Mouse (Mus musculus): ENCODE measurements around the gene Lrp10. TPM values are rescaled to one million over a fixed set of nuclear protein-coding genes. Genes with fewer than 3 reads are reported as not detected.

Gene Lrp10
- polyA plus RNA-seq, 1 experiment from 2014 or later: 76.5 TPM

GRCm38 (mm10) chr14:54432837-54433830 lies 30.8 kb upstream of the Lrp10 start:
- H3K9ac ChIP-seq (ENCODE audit: low read depth, low read length): peak overlapping the region; percentile 98
- no peaks in the 10 kb centered on the region for H3K9me3 ChIP-seq (replicated peaks; ENCODE audit: low read length)
- H3K4me3 ChIP-seq (replicated peaks; ENCODE audit: low read depth, low read length): peak overlapping the region; percentile 89
- peaks cover 27% of the 10 kb centered on the region for H3K4me1 ChIP-seq (replicated peaks; ENCODE audit: insufficient read depth, low read length)
- peak; percentile 54 for DNase-seq (ENCODE audit: low spot score)
- H3K27me3 ChIP-seq (ENCODE audit: insufficient read depth, low read length): no peaks in the 10 kb centered on the region
- 18% methylated on average over 17 of the region's 17 CpGs for WGBS
- H3K27ac ChIP-seq: peak overlapping the region; percentile 97
- peak overlapping the region; percentile 70 for H3K4me2 ChIP-seq (ENCODE audit: low read length)
- ATAC-seq (replicated peaks; ENCODE audit: low FRiP score, low read depth): no peak
- peaks cover 21% of the 10 kb centered on the region; the same call in 1 of the 2 replicates for H3K36me3 ChIP-seq (ENCODE audit: insufficient read depth, low read length)
- TF ChIP-seq CTCF (IDR thresholded peaks at IDR 0.05; ENCODE audit: low read depth): no peak

DNA sequence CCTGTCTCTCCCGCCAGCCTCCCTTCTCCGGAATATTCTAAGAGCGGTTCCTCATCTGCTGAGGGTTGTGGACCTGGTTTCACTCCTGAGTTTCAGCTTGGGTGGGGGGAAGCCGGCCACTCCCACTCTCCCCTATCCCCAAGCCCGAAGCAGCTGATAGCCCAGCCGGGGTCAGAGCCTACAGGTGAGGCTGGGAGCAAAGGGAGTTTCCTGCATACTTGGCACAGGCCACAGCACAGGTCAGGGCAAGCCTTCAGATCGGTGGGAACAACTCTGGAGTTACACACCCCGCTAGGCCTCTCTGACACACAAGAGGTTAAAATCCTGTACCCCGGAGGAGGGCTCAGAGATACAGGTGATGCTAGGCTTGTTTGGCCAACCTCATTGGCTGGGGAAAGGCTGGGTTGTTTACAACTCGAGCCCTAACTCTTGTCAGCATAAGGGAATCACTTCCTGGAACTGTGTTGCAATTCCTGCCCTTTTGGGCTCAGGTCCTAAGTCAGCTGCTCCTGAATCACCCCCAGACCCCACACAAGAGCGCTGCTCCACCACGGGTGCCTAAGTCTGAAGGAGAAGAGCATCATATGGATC lies 29.9 kb upstream of the Lrp10 start:
- H3K27ac ChIP-seq: peak overlapping the region; percentile 97; the same call in 1 of the 2 replicates
- H3K36me3 ChIP-seq (ENCODE audit: insufficient read depth, low read length): peaks cover 30% of the 10 kb centered on the region; the same call in 1 of the 2 replicates
- 30% methylated on average over 12 of the region's 12 CpGs for WGBS
- peak; percentile 56 for DNase-seq (ENCODE audit: low spot score)
- peak overlapping the region; percentile 98 for H3K9ac ChIP-seq (ENCODE audit: low read depth, low read length)
- peak overlapping the region; percentile 89 for H3K4me3 ChIP-seq (replicated peaks; ENCODE audit: low read depth, low read length)
- no peaks in the 10 kb centered on the region for H3K27me3 ChIP-seq (ENCODE audit: insufficient read depth, low read length)
- ATAC-seq (replicated peaks; ENCODE audit: low FRiP score, low read depth): peak; percentile 14
- peaks cover 27% of the 10 kb centered on the region for H3K4me1 ChIP-seq (replicated peaks; ENCODE audit: insufficient read depth, low read length)
- TF ChIP-seq CTCF (IDR thresholded peaks at IDR 0.05; ENCODE audit: low read depth): no peak
- H3K9me3 ChIP-seq (replicated peaks; ENCODE audit: low read length): no peaks in the 10 kb centered on the region
- H3K4me2 ChIP-seq (ENCODE audit: low read length): peak overlapping the region; percentile 70

GRCm38 (mm10) chr14:54435194-54435918 lies 28.6 kb upstream of the Lrp10 start:
- Histone ChIP-seq H3K9me3 (replicated peaks; ENCODE audit: low read length) (no peaks in the 10 kb centered on the region), H3K27ac (no peak overlapping the region), H3K36me3 (ENCODE audit: insufficient read depth, low read length) (peaks cover 37% of the 10 kb centered on the region), H3K27me3 (ENCODE audit: insufficient read depth, low read length) (no peaks in the 10 kb centered on the region), H3K4me2 (ENCODE audit: low read length) (no peak overlapping the region), H3K4me1 (replicated peaks; ENCODE audit: insufficient read depth, low read length) (peaks cover 19% of the 10 kb centered on the region), H3K9ac (ENCODE audit: low read depth, low read length) (no peak overlapping the region), H3K4me3 (replicated peaks; ENCODE audit: low read depth, low read length) (no peak overlapping the region)
- ATAC-seq (replicated peaks; ENCODE audit: low FRiP score, low read depth) (no peak), DNase-seq (ENCODE audit: low spot score) (no peak)
- TF ChIP-seq CTCF (IDR thresholded peaks at IDR 0.05; ENCODE audit: low read depth): no peak
- whole genome bisulfite sequencing: 80% methylated on average over 11 of the region's 11 CpGs

DNA sequence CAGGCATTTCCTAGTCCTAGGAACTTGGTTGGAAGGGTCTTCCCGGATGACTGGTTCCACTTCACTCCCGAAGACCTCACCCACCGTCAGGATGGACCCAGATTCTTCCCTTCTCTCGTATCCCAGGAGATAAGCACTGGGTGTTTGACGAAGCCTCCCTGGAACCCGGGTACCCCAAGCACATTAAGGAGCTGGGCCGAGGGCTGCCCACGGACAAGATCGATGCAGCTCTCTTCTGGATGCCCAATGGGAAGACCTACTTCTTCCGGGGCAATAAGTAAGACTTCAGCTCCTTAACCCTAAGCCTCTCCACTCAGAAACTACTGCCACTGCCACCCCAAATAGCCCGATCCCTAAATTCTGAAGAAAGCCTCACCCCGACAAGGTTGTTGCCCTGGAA lies 24.8 kb upstream of the Lrp10 start:
- no peak for DNase-seq (ENCODE audit: low spot score)
- ATAC-seq (replicated peaks; ENCODE audit: low FRiP score, low read depth): no peak
- Histone ChIP-seq H3K4me3 (replicated peaks; ENCODE audit: low read depth, low read length) (no peak overlapping the region), H3K4me2 (ENCODE audit: low read length) (no peak overlapping the region), H3K36me3 (ENCODE audit: insufficient read depth, low read length) (peaks cover 41% of the 10 kb centered on the region), H3K27me3 (ENCODE audit: insufficient read depth, low read length) (no peaks in the 10 kb centered on the region), H3K4me1 (replicated peaks; ENCODE audit: insufficient read depth, low read length) (peaks cover 9% of the 10 kb centered on the region), H3K27ac (no peak overlapping the region), H3K9ac (ENCODE audit: low read depth, low read length) (no peak overlapping the region), H3K9me3 (replicated peaks; ENCODE audit: low read length) (no peaks in the 10 kb centered on the region)
- no peak for TF ChIP-seq CTCF (IDR thresholded peaks at IDR 0.05; ENCODE audit: low read depth)
- 87% methylated on average over 12 of the region's 12 CpGs for WGBS

GRCm38 (mm10) chr14:54439610-54440009 lies 24.3 kb upstream of the Lrp10 start:
- Histone ChIP-seq H3K4me3 (replicated peaks; ENCODE audit: low read depth, low read length) (no peak overlapping the region), H3K36me3 (ENCODE audit: insufficient read depth, low read length) (peaks cover 41% of the 10 kb centered on the region), H3K27ac (no peak overlapping the region), H3K4me2 (ENCODE audit: low read length) (no peak overlapping the region), H3K4me1 (replicated peaks; ENCODE audit: insufficient read depth, low read length) (peaks cover 5% of the 10 kb centered on the region), H3K9me3 (replicated peaks; ENCODE audit: low read length) (no peaks in the 10 kb centered on the region), H3K9ac (ENCODE audit: low read depth, low read length) (no peak overlapping the region), H3K27me3 (ENCODE audit: insufficient read depth, low read length) (no peaks in the 10 kb centered on the region)
- TF ChIP-seq CTCF (IDR thresholded peaks at IDR 0.05; ENCODE audit: low read depth): no peak
- WGBS: 64% methylated on average over 7 of the region's 7 CpGs
- ATAC-seq (replicated peaks; ENCODE audit: low FRiP score, low read depth) (no peak), DNase-seq (ENCODE audit: low spot score) (no peak)

DNA sequence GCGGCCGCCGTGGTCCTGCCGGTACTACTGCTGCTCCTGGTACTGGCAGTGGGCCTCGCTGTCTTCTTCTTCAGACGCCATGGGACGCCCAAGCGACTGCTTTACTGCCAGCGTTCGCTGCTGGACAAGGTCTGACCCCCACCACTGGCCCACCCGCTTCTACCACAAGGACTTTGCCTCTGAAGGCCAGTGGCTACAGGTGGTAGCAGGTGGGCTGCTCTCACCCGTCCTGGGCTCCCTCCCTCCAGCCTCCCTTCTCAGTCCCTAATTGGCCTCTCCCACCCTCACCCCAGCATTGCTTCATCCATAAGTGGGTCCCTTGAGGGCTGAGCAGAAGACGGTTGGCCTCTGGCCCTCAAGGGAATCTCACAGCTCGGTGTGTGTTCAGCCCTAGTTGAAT lies 23.4 kb upstream of the Lrp10 start:
- Histone ChIP-seq H3K36me3 (ENCODE audit: insufficient read depth, low read length) (peaks cover 41% of the 10 kb centered on the region), H3K9ac (ENCODE audit: low read depth, low read length) (no peak overlapping the region), H3K4me1 (replicated peaks; ENCODE audit: insufficient read depth, low read length) (peaks cover 5% of the 10 kb centered on the region), H3K27ac (no peak overlapping the region), H3K4me3 (replicated peaks; ENCODE audit: low read depth, low read length) (no peak overlapping the region), H3K4me2 (ENCODE audit: low read length) (no peak overlapping the region), H3K27me3 (ENCODE audit: insufficient read depth, low read length) (no peaks in the 10 kb centered on the region), H3K9me3 (replicated peaks; ENCODE audit: low read length) (no peaks in the 10 kb centered on the region)
- 91% methylated on average over 14 of the region's 14 CpGs for WGBS
- no peak for TF ChIP-seq CTCF (IDR thresholded peaks at IDR 0.05; ENCODE audit: low read depth)
- ATAC-seq (replicated peaks; ENCODE audit: low FRiP score, low read depth) (no peak), DNase-seq (ENCODE audit: low spot score) (no peak)
